In the genomic region with DNA sequence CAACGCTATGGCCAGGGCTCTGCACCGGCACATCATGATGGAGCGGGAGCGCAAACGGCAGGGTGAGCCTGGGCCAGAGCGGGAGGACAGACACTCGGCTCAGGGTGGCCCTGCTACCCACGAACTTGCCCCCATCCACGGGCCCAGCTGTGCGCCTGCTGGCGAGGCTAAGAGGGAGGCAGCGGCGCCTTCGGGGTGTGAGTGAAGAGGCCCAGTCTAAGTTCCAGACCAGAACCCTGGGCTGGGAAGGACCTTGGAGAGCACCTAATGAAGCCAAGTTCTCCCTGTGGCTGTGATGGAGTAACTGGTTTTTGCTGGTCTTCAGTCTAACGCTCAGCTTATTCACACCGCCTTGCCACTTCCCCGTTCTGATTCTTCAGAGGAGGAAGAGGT, we compare ENCODE assay signal across 8 mouse cellular contexts. TPM values are rescaled to one million over a fixed set of nuclear protein-coding genes. Genes with fewer than 3 reads are reported as not detected.
DNase-seq lines count a peak whose midpoint lies in the region; ATAC-seq and TF ChIP-seq lines count a peak whose summit lies in the region.

No protein-coding gene starts in this region.

- H3K27ac ChIP-seq in gastrocnemius, adult 2 months: peak overlapping the region; percentile 98
- H3K27ac ChIP-seq in limb, embryonic 15.5 days: peak overlapping the region; percentile 88
- peak overlapping the region; percentile 77 for H3K27ac ChIP-seq in stomach, embryonic 14.5 days (ENCODE audit: low read length)

- H3K27me3 ChIP-seq in C2C12 (ENCODE audit: control insufficient read depth, insufficient read depth, insufficient read length): no peaks in the 10 kb centered on the region
- no peaks in the 10 kb centered on the region for H3K27me3 ChIP-seq in erythroblast, embryonic 14.5 days (ENCODE audit: control insufficient read depth)
- no peaks in the 10 kb centered on the region for H3K27me3 ChIP-seq in limb, embryonic 15.5 days
- H3K27me3 ChIP-seq in stomach, embryonic 14.5 days (ENCODE audit: control insufficient read depth, insufficient read depth, low read length): no peaks in the 10 kb centered on the region

- peaks cover 92% of the 10 kb centered on the region for H3K36me3 ChIP-seq in C2C12 (ENCODE audit: control insufficient read depth, insufficient read depth)
- peaks cover 96% of the 10 kb centered on the region for H3K36me3 ChIP-seq in erythroblast, embryonic 14.5 days (ENCODE audit: control insufficient read depth)
- H3K36me3 ChIP-seq in limb, embryonic 15.5 days: peaks cover 83% of the 10 kb centered on the region
- H3K36me3 ChIP-seq in stomach, embryonic 14.5 days (ENCODE audit: control insufficient read depth, insufficient read depth, low read length): peaks cover 71% of the 10 kb centered on the region

- H3K4me1 ChIP-seq in erythroblast, embryonic 14.5 days (ENCODE audit: control insufficient read depth): peaks cover 66% of the 10 kb centered on the region
- H3K4me1 ChIP-seq in limb, embryonic 15.5 days: peaks cover 38% of the 10 kb centered on the region
- peaks cover 23% of the 10 kb centered on the region for H3K4me1 ChIP-seq in stomach, embryonic 14.5 days (ENCODE audit: control insufficient read depth, insufficient read depth, low read length)

- H3K4me3 ChIP-seq in gastrocnemius, adult 2 months: peak overlapping the region; percentile 84
- H3K4me3 ChIP-seq in C2C12 (ENCODE audit: insufficient read depth, poor library complexity, severe bottlenecking): peak overlapping the region; percentile 55
- H3K4me3 ChIP-seq in erythroblast, embryonic 14.5 days (replicated peaks): peak overlapping the region; percentile 81
- peak overlapping the region; percentile 70 for H3K4me3 ChIP-seq in limb, embryonic 15.5 days
- H3K4me3 ChIP-seq in stomach, embryonic 14.5 days (ENCODE audit: low read depth, low read length): peak overlapping the region; percentile 87

- no peak for TF ChIP-seq CTCF in gastrocnemius, adult 2 months (IDR thresholded peaks at IDR 0.05)
- TF ChIP-seq CTCF in C2C12 (IDR thresholded peaks at IDR 0.05; ENCODE audit: control insufficient read depth, insufficient read depth, insufficient read length): no peak

- intact Hi-C loops in gastrocnemius, adult 2 months (cut with DNase I): loop anchor here (10.0 kb wide), 1 partner anchor 810 kb away; no protein-coding TSS in a partner anchor
- intact Hi-C loops in gastrocnemius, postnatal 14 days (cut with DNase I; ENCODE audit: low total_unique reads): no loop called here

- H3K79me3 ChIP-seq in C2C12 (ENCODE audit: low read depth): peaks cover 37% of the 10 kb centered on the region

- WGBS in limb, embryonic 15.5 days: under 1% methylated on average over 17 of the region's 17 CpGs
- WGBS in stomach, embryonic 14.5 days: 2% methylated on average over 17 of the region's 17 CpGs

- H3K4me2 ChIP-seq in limb, embryonic 15.5 days: peak overlapping the region; percentile 82
- H3K4me2 ChIP-seq in stomach, embryonic 14.5 days (replicated peaks; ENCODE audit: low read depth, low read length): peak overlapping the region; percentile 97

- peaks cover 54% of the 10 kb centered on the region for H3K79me2 ChIP-seq in C2C12 (ENCODE audit: control insufficient read depth, insufficient read depth)

- ATAC-seq in limb, embryonic 15.5 days (ENCODE audit: insufficient number of reproducible peaks, low FRiP score, low TSS enrichment, low read depth): peak; percentile 9; the same call in 1 of the 2 replicates
- ATAC-seq in stomach, embryonic 14.5 days (ENCODE audit: insufficient number of reproducible peaks, insufficient read depth, low FRiP score, low read depth): no peak

- no peaks in the 10 kb centered on the region for H3K9me3 ChIP-seq in erythroblast, embryonic 14.5 days (ENCODE audit: control insufficient read depth, low read length)
- H3K9me3 ChIP-seq in limb, embryonic 15.5 days: no peaks in the 10 kb centered on the region
- no peaks in the 10 kb centered on the region for H3K9me3 ChIP-seq in stomach, embryonic 14.5 days (ENCODE audit: control insufficient read depth, low read depth, low read length)

- peak overlapping the region; percentile 71 for H3K9ac ChIP-seq in limb, embryonic 15.5 days
- peak overlapping the region; percentile 77 for H3K9ac ChIP-seq in stomach, embryonic 14.5 days (replicated peaks; ENCODE audit: low read depth, low read length)

- peak overlapping the region; percentile 85 for H3ac ChIP-seq in C2C12 (ENCODE audit: control insufficient read depth, insufficient read length, low read depth)

- DNase-seq in gastrocnemius, adult 2 months: no peak
- no peak for DNase-seq in gastrocnemius, adult 18-20 months (ENCODE audit: low spot score)
- DNase-seq in cerebellum, adult 18-20 months: no peak
- no peak for DNase-seq in gastrocnemius, postnatal 14 days

TF ChIP-seq in C2C12, 6 proteins besides CTCF, POLR2A, EP300 and RAD21:
- no peak for TF ChIP-seq MYOD1 (IDR thresholded peaks at IDR 0.05; ENCODE audit: control insufficient read depth, insufficient read length, low read depth)
- no peak for TF ChIP-seq USF1 (IDR thresholded peaks at IDR 0.05; ENCODE audit: low read depth)
- TF ChIP-seq MYOG (IDR thresholded peaks at IDR 0.05; ENCODE audit: control insufficient read depth, extremely low read depth, insufficient read length): no peak
- no peak for TF ChIP-seq FOSL1 (IDR thresholded peaks at IDR 0.05; ENCODE audit: insufficient read depth, low read length, poor library complexity, severe bottlenecking)
- no peak for TF ChIP-seq CEBPB (IDR thresholded peaks at IDR 0.05; ENCODE audit: low read depth)
- no peak for TF ChIP-seq MAX (IDR thresholded peaks at IDR 0.05)

RNA-seq across cellular contexts. Expression of a gene that starts 0.7 kb away (rescaled TPM):
- total RNA-seq in gastrocnemius, adult 2 months (2021): 10 to 100 TPM; 47.1 to 49.6 TPM
- total RNA-seq in gastrocnemius, adult 18-20 months (2021): 10 to 100 TPM; 50.8 to 55.8 TPM
- polyA plus RNA-seq in C2C12 (2012; fragmentation: generic; extraction: Trizol): 37.3 TPM
- polyA plus RNA-seq in erythroblast, embryonic 14.5 days (2012): 90.4 and 109 TPM in 2 replicates
- 71.5 and 77.1 TPM in 2 replicates for polyA plus RNA-seq in limb, embryonic 15.5 days (2015; fragmentation: Nextera tagmentation; extraction: Ambion mirVana)
- polyA plus RNA-seq in stomach, embryonic 14.5 days (2014; fragmentation: Nextera tagmentation; extraction: Ambion mirVana): 71.3 and 80.0 TPM in 2 replicates
- 10 to 100 TPM; 21.8 to 24.2 TPM for total RNA-seq in gastrocnemius, postnatal 14 days (2021)

RNA-seq across cellular contexts. Expression of a gene that starts 7.4 kb away (rescaled TPM):
- 100 to 1,000 TPM; 413 to 433 TPM for total RNA-seq in gastrocnemius, adult 2 months (2021)
- total RNA-seq in gastrocnemius, adult 18-20 months (2021): 100 to 1,000 TPM; 408 to 425 TPM
- polyA plus RNA-seq in C2C12 (2012; fragmentation: generic; extraction: Trizol): 2,142 TPM
- polyA plus RNA-seq in erythroblast, embryonic 14.5 days (2012): 295 and 310 TPM in 2 replicates
- 1,601 and 1,681 TPM in 2 replicates for polyA plus RNA-seq in limb, embryonic 15.5 days (2015; fragmentation: Nextera tagmentation; extraction: Ambion mirVana)
- polyA plus RNA-seq in stomach, embryonic 14.5 days (2014; fragmentation: Nextera tagmentation; extraction: Ambion mirVana): 1,510 and 1,553 TPM in 2 replicates
- 100 to 1,000 TPM; 567 to 637 TPM for total RNA-seq in gastrocnemius, postnatal 14 days (2021)

RNA-seq across cellular contexts. Expression of a gene that starts 13.5 kb away (rescaled TPM):
- total RNA-seq in gastrocnemius, adult 2 months (2021): 10 to 100 TPM; 25.2 to 33.5 TPM
- total RNA-seq in gastrocnemius, adult 18-20 months (2021): 10 to 100 TPM; 25.9 to 27.4 TPM
- polyA plus RNA-seq in C2C12 (2012; fragmentation: generic; extraction: Trizol): 38.4 TPM
- polyA plus RNA-seq in erythroblast, embryonic 14.5 days (2012): 5.0 and 5.1 TPM in 2 replicates
- polyA plus RNA-seq in limb, embryonic 15.5 days (2015; fragmentation: Nextera tagmentation; extraction: Ambion mirVana): 7.1 and 7.3 TPM in 2 replicates
- 12.6 and 12.7 TPM in 2 replicates for polyA plus RNA-seq in stomach, embryonic 14.5 days (2014; fragmentation: Nextera tagmentation; extraction: Ambion mirVana)
- 10 to 100 TPM; 27.2 to 29.1 TPM for total RNA-seq in gastrocnemius, postnatal 14 days (2021)

RNA-seq across cellular contexts. Expression of a gene that starts 13.6 kb away (rescaled TPM):
- total RNA-seq in gastrocnemius, adult 2 months (2021): under 1 TPM in 1 of 2 experiments, not detected in 1; 0.33 TPM
- under 1 TPM; 0.24 to 0.25 TPM for total RNA-seq in gastrocnemius, adult 18-20 months (2021)
- 2.4 TPM for polyA plus RNA-seq in C2C12 (2012; fragmentation: generic; extraction: Trizol)
- polyA plus RNA-seq in erythroblast, embryonic 14.5 days (2012): 0.14 and 0.18 TPM in 2 replicates
- polyA plus RNA-seq in limb, embryonic 15.5 days (2015; fragmentation: Nextera tagmentation; extraction: Ambion mirVana): 7.6 and 8.4 TPM in 2 replicates
- 8.5 and 10.4 TPM in 2 replicates for polyA plus RNA-seq in stomach, embryonic 14.5 days (2014; fragmentation: Nextera tagmentation; extraction: Ambion mirVana)
- under 1 TPM; 0.62 to 0.84 TPM for total RNA-seq in gastrocnemius, postnatal 14 days (2021)

RNA-seq across cellular contexts. Expression of a gene that starts 19.0 kb away (rescaled TPM):
- total RNA-seq in gastrocnemius, adult 2 months (2021): under 1 TPM in 1 of 2 experiments, not detected in 1; 0.08 TPM
- under 1 TPM; 0.21 to 0.30 TPM for total RNA-seq in gastrocnemius, adult 18-20 months (2021)
- 0.21 TPM for polyA plus RNA-seq in C2C12 (2012; fragmentation: generic; extraction: Trizol)
- 0.23 and 0.37 TPM in 2 replicates for polyA plus RNA-seq in erythroblast, embryonic 14.5 days (2012)
- 2.7 and 3.1 TPM in 2 replicates for polyA plus RNA-seq in limb, embryonic 15.5 days (2015; fragmentation: Nextera tagmentation; extraction: Ambion mirVana)
- 3.5 and 4.0 TPM in 2 replicates for polyA plus RNA-seq in stomach, embryonic 14.5 days (2014; fragmentation: Nextera tagmentation; extraction: Ambion mirVana)
- total RNA-seq in gastrocnemius, postnatal 14 days (2021): under 1 TPM; 0.33 to 0.55 TPM
